Mouse (Mus musculus) neural tube, embryonic 10.5 days (tissue): ENCODE data around the gene Laptm4a.
A peak's percentile ranks its signal among the peaks of the same experiment; 100 is the strongest.
"Not testable (repeated sequence)": the region's sequence is repeated elsewhere in the genome, so short reads cannot be mapped to it uniquely, and the experiment has no call there.

Source experiments
- DNase-seq: peaks from one replicate; pipeline ENCODE4 v3.0.0-alpha.2; 2017; ENCODE audit warnings: low spot score; ENCODE audit errors: extremely low spot score

Gene Laptm4a

GRCm38 (mm10) chr12:8912860-8913685 is 8.4 kb upstream of the Laptm4a start:
- DNase-seq = peak; percentile 77

- DNase-seq = peak; percentile 58
Measured at GRCm38 (mm10) chr12:8913701-8914340, 7.6 kb upstream of the Laptm4a start.

- DNase-seq = peak; percentile 35
Measured at GRCm38 (mm10) chr12:8916378-8916777, 5.1 kb upstream of the Laptm4a start.

GRCm38 (mm10) chr12:8919231-8919630 is 2.2 kb upstream of the Laptm4a start:
- no peak for DNase-seq

- DNase-seq = no peak
Measured at GRCm38 (mm10) chr12:8920996-8921393, 469 bp upstream of the Laptm4a start.

- DNase-seq = no peak
Measured at GRCm38 (mm10) chr12:8922369-8923124, 1.1 kb downstream of the Laptm4a start.

GRCm38 (mm10) chr12:8923125-8923410 is 1.6 kb downstream of the Laptm4a start:
- DNase-seq = peak; percentile 23

GRCm38 (mm10) chr12:8923603-8924002 is 2.1 kb downstream of the Laptm4a start:
- no peak for DNase-seq

- no peak for DNase-seq
Measured at GRCm38 (mm10) chr12:8927652-8928051, 6.2 kb downstream of the Laptm4a start.

GRCm38 (mm10) chr12:8928766-8929165 is 7.3 kb downstream of the Laptm4a start:
- DNase-seq = no peak

- no peak for DNase-seq
Measured at GRCm38 (mm10) chr12:8931083-8931482, 9.6 kb downstream of the Laptm4a start.

- DNase-seq = no peak
Measured at GRCm38 (mm10) chr12:8935349-8935748, 13.9 kb downstream of the Laptm4a start.

GRCm38 (mm10) chr12:8936210-8936609 is 14.7 kb downstream of the Laptm4a start:
- DNase-seq = not testable (repeated sequence)

- no peak for DNase-seq
Measured at GRCm38 (mm10) chr12:8939490-8939889, 18.0 kb downstream of the Laptm4a start.

- no peak for DNase-seq
Measured at GRCm38 (mm10) chr12:8940011-8941005, 18.8 kb downstream of the Laptm4a start.

GRCm38 (mm10) chr12:8941131-8941615 is 19.7 kb downstream of the Laptm4a start:
- DNase-seq = no peak

GRCm38 (mm10) chr12:8941699-8942392 is 20.4 kb downstream of the Laptm4a start:
- no peak for DNase-seq

- DNase-seq = no peak
Measured at GRCm38 (mm10) chr12:8947163-8947562, 25.7 kb downstream of the Laptm4a start.

GRCm38 (mm10) chr12:8947714-8948464 is 26.4 kb downstream of the Laptm4a start, which contains the start of gene Matn3:
TSS of gene Matn3 (plus strand) at chr12:8947929.
- peak; percentile 83 for DNase-seq
